In the genomic region with DNA sequence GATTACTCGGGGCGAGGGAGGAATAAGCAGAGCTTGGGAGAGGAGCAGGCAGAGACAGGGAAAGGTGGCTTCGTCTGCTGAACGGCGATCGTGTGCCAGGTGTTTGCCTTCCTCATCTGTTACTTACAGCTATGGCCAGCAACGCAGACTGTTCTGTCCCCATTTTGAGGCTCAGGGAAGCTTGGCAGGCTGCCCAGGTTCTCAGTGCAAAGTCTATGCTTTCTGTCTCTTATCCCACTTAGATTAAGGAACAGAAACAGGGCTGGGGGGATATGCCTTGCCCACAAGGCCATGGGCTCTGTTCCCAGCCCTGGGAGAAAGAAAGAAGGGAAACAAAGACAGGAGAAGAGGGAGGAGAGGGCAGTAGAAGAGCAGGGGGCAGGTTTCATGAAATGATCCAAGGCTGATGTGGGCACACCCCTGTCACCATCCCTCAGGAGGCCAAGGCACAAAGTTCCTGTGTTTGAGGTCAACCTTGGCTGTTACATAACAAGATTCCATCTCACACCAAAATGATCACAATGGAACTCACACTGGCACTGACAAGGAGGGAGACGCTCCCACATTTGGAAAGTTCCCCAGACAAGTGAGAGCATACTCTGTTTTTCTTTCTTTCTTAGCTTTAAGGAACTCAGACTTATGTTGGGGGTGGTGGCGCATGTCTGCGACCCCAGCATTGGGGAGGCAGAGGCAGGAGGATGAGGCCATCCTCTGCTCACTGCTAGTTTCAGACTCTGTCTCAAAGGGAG, we compare ENCODE assay signal across 8 mouse cellular contexts.
DNase-seq lines count a peak whose midpoint lies in the region; ATAC-seq and TF ChIP-seq lines count a peak whose summit lies in the region.

No protein-coding gene starts in this region.

- H3K4me3 ChIP-seq in hindbrain, embryonic 15.5 days = no peak overlapping the region
- H3K4me3 ChIP-seq in hindbrain, embryonic 12.5 days = no peak overlapping the region
- H3K4me3 ChIP-seq in kidney, postnatal 0 days (replicated peaks; ENCODE audit: low read depth, low read length) = no peak overlapping the region
- no peak overlapping the region for H3K4me3 ChIP-seq in limb, embryonic 15.5 days

- H3K9me3 ChIP-seq in hindbrain, embryonic 15.5 days = no peaks in the 10 kb centered on the region
- no peaks in the 10 kb centered on the region for H3K9me3 ChIP-seq in hindbrain, embryonic 12.5 days (replicated peaks)
- no peaks in the 10 kb centered on the region for H3K9me3 ChIP-seq in kidney, postnatal 0 days (replicated peaks; ENCODE audit: low read length)
- no peaks in the 10 kb centered on the region for H3K9me3 ChIP-seq in limb, embryonic 15.5 days

- no peaks in the 10 kb centered on the region for H3K27me3 ChIP-seq in hindbrain, embryonic 15.5 days
- no peaks in the 10 kb centered on the region for H3K27me3 ChIP-seq in hindbrain, embryonic 12.5 days
- H3K27me3 ChIP-seq in kidney, postnatal 0 days (ENCODE audit: insufficient read depth, low read length) = no peaks in the 10 kb centered on the region
- H3K27me3 ChIP-seq in limb, embryonic 15.5 days = no peaks in the 10 kb centered on the region

- peaks cover 11% of the 10 kb centered on the region; the same call in 1 of the 2 replicates for H3K4me1 ChIP-seq in hindbrain, embryonic 15.5 days (replicated peaks)
- peaks cover 6% of the 10 kb centered on the region; the same call in 1 of the 2 replicates for H3K4me1 ChIP-seq in hindbrain, embryonic 12.5 days
- H3K4me1 ChIP-seq in kidney, postnatal 0 days (replicated peaks; ENCODE audit: insufficient read depth, low read length) = no peaks in the 10 kb centered on the region
- peaks cover 26% of the 10 kb centered on the region for H3K4me1 ChIP-seq in limb, embryonic 15.5 days

- TF ChIP-seq CTCF in kidney, postnatal 0 days (IDR thresholded peaks at IDR 0.05; ENCODE audit: low read depth) = no peak

- H3K27ac ChIP-seq in hindbrain, embryonic 15.5 days (replicated peaks) = 0 out of 2 replicates have a peak overlapping the region, but pooled peaks have one; percentile 2
- H3K27ac ChIP-seq in hindbrain, embryonic 12.5 days = no peak overlapping the region
- H3K27ac ChIP-seq in kidney, postnatal 0 days = 0 out of 2 replicates have a peak overlapping the region, but pooled peaks have one; percentile 9
- peak overlapping the region; percentile 54; the same call in 1 of the 2 replicates for H3K27ac ChIP-seq in limb, embryonic 15.5 days

- no peak overlapping the region for H3K4me2 ChIP-seq in hindbrain, embryonic 15.5 days
- H3K4me2 ChIP-seq in hindbrain, embryonic 12.5 days (replicated peaks) = no peak overlapping the region
- no peak overlapping the region for H3K4me2 ChIP-seq in kidney, postnatal 0 days (ENCODE audit: low read length)
- H3K4me2 ChIP-seq in limb, embryonic 15.5 days = no peak overlapping the region

- peak; percentile 64 to 68 for DNase-seq in cerebellum, adult 18-20 months
- no peak for DNase-seq in kidney, postnatal 0 days (ENCODE audit: low spot score)
- peak; percentile 88 to 90 for DNase-seq in right cerebral cortex, postnatal 10 days (ENCODE audit: low spot score in 2 of 2)
- no peak for DNase-seq in c-Kit-positive CD71-positive TER-119-positive erythroid progenitor cells, embryonic 14.5 days (ENCODE audit: low spot score)

- WGBS in hindbrain, embryonic 15.5 days = 58% methylated on average over 10 of the region's 10 CpGs
- WGBS in hindbrain, embryonic 12.5 days = 83% methylated on average over 10 of the region's 10 CpGs
- WGBS in kidney, postnatal 0 days = 67% methylated on average over 10 of the region's 10 CpGs
- 53% methylated on average over 10 of the region's 10 CpGs for WGBS in limb, embryonic 15.5 days

- no peaks in the 10 kb centered on the region for H3K36me3 ChIP-seq in hindbrain, embryonic 15.5 days
- no peaks in the 10 kb centered on the region for H3K36me3 ChIP-seq in hindbrain, embryonic 12.5 days
- 0 out of 2 replicates have a peak, but pooled peaks cover 4% of the 10 kb centered on the region for H3K36me3 ChIP-seq in kidney, postnatal 0 days (ENCODE audit: insufficient read depth, low read length)
- H3K36me3 ChIP-seq in limb, embryonic 15.5 days = no peaks in the 10 kb centered on the region

- H3K9ac ChIP-seq in hindbrain, embryonic 15.5 days = no peak overlapping the region
- H3K9ac ChIP-seq in hindbrain, embryonic 12.5 days = no peak overlapping the region
- no peak overlapping the region for H3K9ac ChIP-seq in kidney, postnatal 0 days (ENCODE audit: low read depth, low read length)
- no peak overlapping the region for H3K9ac ChIP-seq in limb, embryonic 15.5 days

- no peak for ATAC-seq in hindbrain, embryonic 15.5 days (ENCODE audit: low FRiP score, low read depth)
- ATAC-seq in hindbrain, embryonic 12.5 days (ENCODE audit: low FRiP score) = no peak
- peak; percentile 69 for ATAC-seq in granulocyte monocyte progenitor cell, adult 5-6 weeks (replicated peaks; ENCODE audit: poor library complexity, severe bottlenecking)
- no peak; the same call in 1 of the 2 replicates for ATAC-seq in kidney, postnatal 0 days (replicated peaks; ENCODE audit: low FRiP score, low read depth)
- no peak for ATAC-seq in limb, embryonic 15.5 days (ENCODE audit: insufficient number of reproducible peaks, low FRiP score, low TSS enrichment, low read depth)

Comparison
In these comparisons a context has a peak if more than half of its experiments do, and no peak if none do; other contexts are left out.
1. DNase-seq: peak in cerebellum, adult 18-20 months (2 of 2) and right cerebral cortex, postnatal 10 days (2 of 2); none in kidney, postnatal 0 days (single experiment) and c-Kit-positive CD71-positive TER-119-positive erythroid progenitor cells, embryonic 14.5 days (single experiment).